Mouse (Mus musculus) testis, adult 2 months (tissue): ENCODE measurements around the gene Mon1b. TPM values are rescaled to one million over a fixed set of nuclear protein-coding genes. Genes with fewer than 3 reads are reported as not detected.

Source experiments
- H3K27ac ChIP-seq: fragments of 200-500 bp; 2 replicates; pipeline ENCODE4 v1.5.1; 2012; ENCODE audit warnings: low read depth, low read length; ENCODE audit not compliant: control insufficient read depth, insufficient read depth
- H3K27me3 ChIP-seq: fragments of 200-500 bp; 2 replicates; pipeline ENCODE4 v1.6.1; 2012; ENCODE audit warnings: mild to moderate bottlenecking, low read length, moderate library complexity; ENCODE audit not compliant: control insufficient read depth, insufficient read depth
- H3K36me3 ChIP-seq: fragments of 200-500 bp; 2 replicates; pipeline ENCODE4 v1.6.1; 2012; ENCODE audit warnings: mild to moderate bottlenecking, low read length; ENCODE audit not compliant: control insufficient read depth, insufficient read depth
- H3K4me1 ChIP-seq: fragments of 200-500 bp; 2 replicates; pipeline ENCODE4 v1.6.1; 2012; ENCODE audit warnings: low read length; ENCODE audit not compliant: control insufficient read depth, insufficient read depth
- H3K4me3 ChIP-seq: fragments of 200-500 bp; 2 replicates; pipeline ENCODE4 v1.5.1; 2012; ENCODE audit warnings: low read depth, mild to moderate bottlenecking, low read length, moderate library complexity, mixed read lengths; ENCODE audit not compliant: control insufficient read depth
- CTCF ChIP-seq: fragments of 200-500 bp; IDR thresholded peaks from 2 replicates; pipeline ENCODE4 v1.5.1; 2012; ENCODE audit warnings: low read depth, mild to moderate bottlenecking, inconsistent platforms, low read length, moderate library complexity; ENCODE audit not compliant: control insufficient read depth, insufficient read depth, insufficient replicate concordance
- POLR2A ChIP-seq: fragments of 200-500 bp; IDR thresholded peaks from 2 replicates; pipeline ENCODE4 v1.6.1; 2012; ENCODE audit warnings: low read depth, mild to moderate bottlenecking, inconsistent platforms, low read length, moderate library complexity; ENCODE audit not compliant: control insufficient read depth
- polyA plus RNA-seq: library from polyadenylated mRNA; depleted of rRNA; stranded (reverse); fragments of >200 nt; gene quantifications from 2 replicates; pipeline ENCODE4 v1.2.3, GENCODE M21; 2012

The Mon1b gene
- polyA plus RNA-seq, 1 experiment: 4.8 TPM

DNA sequence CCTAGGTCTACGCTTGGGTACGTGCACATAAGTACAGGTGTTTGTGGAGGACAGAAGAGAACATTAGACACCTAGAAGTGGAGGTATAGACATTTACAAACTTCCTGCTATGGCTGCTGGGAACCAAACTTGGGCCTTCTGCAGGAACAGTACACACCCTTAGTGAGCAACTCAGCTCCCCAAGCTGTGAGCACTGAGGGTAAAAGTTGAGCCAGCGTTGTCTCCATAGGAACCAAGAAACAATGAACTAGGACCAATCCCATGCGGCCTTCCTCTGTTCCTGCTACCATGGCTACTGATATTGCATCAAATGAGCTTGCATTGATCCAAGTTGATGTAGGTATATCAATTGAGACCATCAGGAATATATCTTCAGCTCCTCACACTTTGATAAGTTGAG is 29.6 kb downstream of the Mon1b start:
- no peaks in the 10 kb centered on the region for H3K27me3 ChIP-seq

DNA sequence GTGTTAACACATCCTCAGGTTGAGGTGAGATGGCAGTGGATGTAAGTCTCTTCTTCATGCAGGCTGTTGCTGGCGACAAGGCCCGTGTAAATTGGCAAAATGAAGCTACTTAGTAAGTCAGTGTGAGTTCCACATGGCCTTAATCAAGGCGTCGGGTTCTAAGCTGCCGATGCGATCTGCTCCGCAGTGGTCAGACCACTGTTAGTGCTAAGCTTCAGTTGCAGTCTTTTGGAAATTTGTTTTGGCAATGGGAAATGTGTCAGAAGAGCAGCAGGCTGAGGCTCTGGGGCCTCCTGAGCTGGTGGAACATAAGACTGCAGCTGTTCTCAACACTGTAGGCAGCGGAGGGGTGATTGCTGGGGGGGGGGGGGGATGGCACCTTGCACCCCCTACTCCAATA is 30.6 kb downstream of the Mon1b start:
- Histone ChIP-seq H3K4me1 (no peaks in the 10 kb centered on the region), H3K27me3 (no peaks in the 10 kb centered on the region), H3K4me3 (no peak overlapping the region), H3K27ac (no peak overlapping the region), H3K36me3 (no peaks in the 10 kb centered on the region)
- TF ChIP-seq POLR2A: no peak
- no peak for TF ChIP-seq CTCF

More for the DNA sequence above, 29.6 kb downstream of the Mon1b start:
- TF ChIP-seq CTCF: no peak
- no peak for TF ChIP-seq POLR2A
- no peaks in the 10 kb centered on the region for H3K36me3 ChIP-seq
- H3K4me1 ChIP-seq: no peaks in the 10 kb centered on the region
- no peak overlapping the region for H3K4me3 ChIP-seq
- H3K27ac ChIP-seq: no peak overlapping the region

DNA sequence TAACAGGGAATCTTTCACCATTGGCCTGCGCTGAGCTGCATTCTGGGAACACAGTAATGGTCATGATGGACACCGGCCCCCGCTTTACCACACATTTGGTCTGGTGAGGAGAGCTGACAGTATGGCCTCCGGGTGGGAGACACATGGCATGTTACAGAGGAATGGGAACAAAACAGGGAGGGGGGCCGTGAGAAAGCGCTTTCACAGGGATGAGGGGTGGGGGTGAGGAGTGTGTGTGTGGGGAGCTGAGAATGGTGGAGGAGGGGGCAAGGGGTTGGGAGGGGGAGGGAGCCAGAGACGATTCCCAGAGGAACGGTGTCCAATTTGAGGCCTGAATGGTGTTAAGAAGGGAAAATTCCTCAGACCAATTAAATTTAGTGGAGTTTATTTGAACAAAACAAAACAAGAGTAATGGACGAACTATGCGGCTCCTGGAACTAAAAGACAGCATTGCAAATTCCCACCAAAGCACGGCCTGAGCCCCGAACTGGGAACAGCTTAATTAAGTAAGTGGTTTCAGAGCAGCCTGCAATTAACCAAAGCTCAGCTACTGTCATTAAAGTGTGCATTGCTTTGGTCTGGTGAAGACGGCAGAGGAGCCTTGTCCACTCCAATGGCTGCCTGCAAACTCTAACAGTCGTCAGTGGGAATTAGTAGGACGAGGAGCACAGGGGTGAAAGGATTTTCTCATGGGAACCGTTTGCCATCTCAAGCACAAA is 31.5 kb downstream of the Mon1b start:
- no peak overlapping the region for H3K4me3 ChIP-seq
- no peaks in the 10 kb centered on the region for H3K36me3 ChIP-seq
- H3K27me3 ChIP-seq: no peaks in the 10 kb centered on the region
- H3K27ac ChIP-seq: no peak overlapping the region
- H3K4me1 ChIP-seq: no peaks in the 10 kb centered on the region
- TF ChIP-seq POLR2A (no peak), CTCF (no peak)

DNA sequence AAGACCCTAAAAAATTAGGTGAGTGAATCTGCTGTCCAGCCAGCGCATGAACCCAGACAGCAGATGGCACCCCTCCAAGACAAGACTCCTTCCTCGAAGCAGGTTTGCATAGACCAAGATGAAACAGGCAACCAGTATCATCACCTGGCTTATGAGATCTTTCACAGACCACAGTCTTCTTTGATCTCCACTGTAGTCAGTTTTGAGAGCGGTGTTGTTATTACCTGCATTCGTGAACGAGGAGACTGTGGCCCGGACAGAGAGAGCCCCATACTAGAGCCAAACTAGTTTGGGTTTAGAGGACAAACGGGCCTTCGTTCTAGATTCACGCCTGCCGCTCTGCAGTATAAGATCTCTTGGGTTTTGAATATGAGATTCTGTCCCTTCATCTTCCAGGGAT is 34.5 kb downstream of the Mon1b start:
- TF ChIP-seq POLR2A: no peak
- TF ChIP-seq CTCF: no peak

DNA sequence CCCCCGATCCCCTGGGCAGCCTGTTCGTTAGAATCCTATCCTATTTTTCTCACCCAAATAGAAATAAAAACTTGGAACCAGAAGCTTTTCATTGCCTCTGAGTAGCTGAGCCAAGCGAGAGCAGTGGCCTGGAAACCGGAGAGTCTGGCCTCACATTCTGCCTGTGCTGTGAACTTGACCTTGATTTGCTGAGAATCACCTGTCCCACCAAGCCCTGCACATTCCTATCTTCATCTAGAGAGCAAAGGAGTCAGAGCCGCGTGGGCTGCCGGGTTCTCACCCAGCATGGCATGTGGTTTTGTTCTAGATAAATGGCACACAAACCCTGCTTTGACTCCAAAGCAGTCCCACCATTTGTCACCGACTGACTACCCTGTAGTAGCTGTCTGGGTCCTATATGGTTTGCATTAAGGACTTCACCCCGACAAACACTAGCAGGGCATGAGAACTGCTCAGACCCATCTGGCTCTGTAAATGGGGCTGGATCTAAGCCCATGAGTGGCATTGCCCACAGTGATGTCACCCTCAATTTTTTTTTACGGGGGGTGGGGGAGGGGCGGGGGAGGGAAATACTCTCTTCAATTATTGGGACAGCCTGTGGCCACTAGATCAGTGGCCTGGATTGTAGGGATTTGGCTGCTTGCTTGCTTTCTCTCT is 37.3 kb downstream of the Mon1b start:
- TF ChIP-seq CTCF: no peak
- no peak for TF ChIP-seq POLR2A
- no peak overlapping the region for H3K4me3 ChIP-seq

More for the DNA sequence above, 34.5 kb downstream of the Mon1b start:
- no peaks in the 10 kb centered on the region for H3K27me3 ChIP-seq
- no peak overlapping the region for H3K27ac ChIP-seq
- no peaks in the 10 kb centered on the region for H3K4me1 ChIP-seq
- H3K4me3 ChIP-seq: no peak overlapping the region
- H3K36me3 ChIP-seq: no peaks in the 10 kb centered on the region

DNA sequence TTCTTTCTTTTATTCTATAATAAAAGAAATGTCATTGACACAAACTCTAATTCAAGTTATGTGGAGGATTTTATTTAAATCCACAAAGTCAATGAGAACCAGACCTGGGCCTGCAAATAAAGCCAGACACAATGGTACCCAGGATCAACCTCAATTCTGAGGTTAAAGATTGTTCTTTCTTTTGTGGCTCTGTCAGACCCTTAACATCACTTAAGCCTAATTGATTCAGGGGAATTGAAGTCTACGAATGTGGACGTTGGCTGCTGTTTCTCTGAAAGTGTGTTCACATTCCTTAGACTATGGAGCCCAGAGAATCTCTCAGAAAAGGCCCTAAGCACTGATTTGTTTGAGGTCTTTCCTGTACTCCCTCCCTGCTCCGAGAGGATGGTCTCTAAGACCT is 37.9 kb downstream of the Mon1b start:
- Histone ChIP-seq H3K27ac (no peak overlapping the region), H3K4me1 (no peaks in the 10 kb centered on the region)
- TF ChIP-seq POLR2A: no peak
- no peak for TF ChIP-seq CTCF

More for the DNA sequence above, 37.3 kb downstream of the Mon1b start:
- H3K4me1 ChIP-seq: no peaks in the 10 kb centered on the region
- H3K27ac ChIP-seq: no peak overlapping the region
- H3K36me3 ChIP-seq: no peaks in the 10 kb centered on the region
- H3K27me3 ChIP-seq: no peaks in the 10 kb centered on the region

DNA sequence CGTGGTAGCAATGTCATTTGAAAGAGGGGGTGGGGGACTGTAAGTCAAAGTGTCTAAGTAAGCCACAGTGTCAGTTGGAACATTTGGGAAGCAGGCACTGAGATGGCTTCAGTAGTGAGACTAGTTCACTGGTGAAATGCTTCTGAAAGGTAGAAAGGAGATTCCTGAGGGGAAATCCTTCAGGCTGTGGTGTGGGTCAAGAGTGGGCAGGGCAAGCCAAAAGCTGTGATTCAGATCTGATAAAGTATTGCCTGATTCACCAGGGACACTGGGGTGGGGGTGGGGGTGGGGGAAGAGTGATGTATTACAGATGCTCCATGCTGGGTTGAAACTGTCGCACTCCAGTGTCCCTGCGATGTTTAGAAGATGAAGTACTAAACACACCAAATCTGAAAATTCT is 39.2 kb downstream of the Mon1b start:
- H3K4me1 ChIP-seq: no peaks in the 10 kb centered on the region
- TF ChIP-seq POLR2A (no peak), CTCF (no peak)
- H3K27ac ChIP-seq: no peak overlapping the region
- no peaks in the 10 kb centered on the region for H3K27me3 ChIP-seq
- no peak overlapping the region for H3K4me3 ChIP-seq
- no peaks in the 10 kb centered on the region for H3K36me3 ChIP-seq

More for the DNA sequence above, 37.9 kb downstream of the Mon1b start:
- no peaks in the 10 kb centered on the region for H3K36me3 ChIP-seq
- H3K4me3 ChIP-seq: no peak overlapping the region
- H3K27me3 ChIP-seq: no peaks in the 10 kb centered on the region
